Mouse (Mus musculus) liver, postnatal 0 days (tissue): ENCODE data around the gene Hoxd3.

Source experiments
- CTCF ChIP-seq: sonication (generic); IDR thresholded peaks from 2 replicates; pipeline ENCODE4 v1.5.1; 2016; ENCODE audit warnings: antibody characterized with exemption, low read depth
- EP300 ChIP-seq: IDR thresholded peaks from 2 replicates; pipeline ENCODE4 v1.6.1; 2016; ENCODE audit warnings: antibody characterized with exemption, low read depth, mild to moderate bottlenecking

DNA sequence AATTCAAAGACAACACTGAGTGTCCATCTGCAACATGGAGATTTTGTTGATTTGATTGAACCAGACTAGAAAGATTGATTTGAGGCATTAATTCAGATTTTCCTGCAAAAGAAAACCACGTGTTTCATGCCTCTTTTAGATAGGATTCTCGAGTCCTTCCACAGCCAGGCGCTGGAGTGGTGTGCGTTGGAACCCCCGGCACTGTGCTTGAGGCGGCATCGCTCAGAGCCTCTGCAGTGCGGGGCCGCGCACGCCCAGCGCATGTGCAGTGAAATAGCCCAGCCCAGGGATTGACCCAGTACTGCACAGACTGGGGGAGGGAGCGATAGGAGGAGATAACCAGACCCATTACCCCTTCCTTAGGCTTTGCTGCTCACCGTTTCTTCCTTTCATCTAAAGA, 3.2 kb downstream of the Hoxd3 start:
- no peak for TF ChIP-seq CTCF
- TF ChIP-seq EP300 = no peak
